Mouse (Mus musculus) T-helper 17 cell (primary cell): ENCODE data around the gene Elavl1.

ENCODE experiments used
- in situ Hi-C, 2 experiments: fragments of 300-600 bp; cut with MboI, MseI; formaldehyde crosslinking; loops; 1 replicate in 1 of 2; 2 replicates in 1 of 2; pipeline ENCODE4 v1.15.1; 2025; ENCODE audit warnings: high pct_unique_total_duplicates in 2 of 2

Elavl1 gene

GRCm38 (mm10) chr8:4324983-4325750 is at the start of gene Elavl1, which contains the start of gene Ccl25:
TSS of gene Elavl1 (minus strand) at chr8:4325413.
TSS of gene Ccl25 (plus strand) at chr8:4325210.
- in situ Hi-C loops: loop anchor here in 1 of 2 experiments (5.0 kb wide), 1 partner anchor 68 kb away; the partner anchor contains the start of gene Ctxn1

GRCm38 (mm10) chr8:4372657-4373056 is 47.4 kb upstream of the Elavl1 start:
- in situ Hi-C loops: loop anchor here (5.0 to 25.0 kb wide), 3 partner anchors 230 to 660 kb away; partner anchors contain the start of genes Cd209g (in 1 of the 2) and Clec4g (in 1 of the 2)

DNA sequence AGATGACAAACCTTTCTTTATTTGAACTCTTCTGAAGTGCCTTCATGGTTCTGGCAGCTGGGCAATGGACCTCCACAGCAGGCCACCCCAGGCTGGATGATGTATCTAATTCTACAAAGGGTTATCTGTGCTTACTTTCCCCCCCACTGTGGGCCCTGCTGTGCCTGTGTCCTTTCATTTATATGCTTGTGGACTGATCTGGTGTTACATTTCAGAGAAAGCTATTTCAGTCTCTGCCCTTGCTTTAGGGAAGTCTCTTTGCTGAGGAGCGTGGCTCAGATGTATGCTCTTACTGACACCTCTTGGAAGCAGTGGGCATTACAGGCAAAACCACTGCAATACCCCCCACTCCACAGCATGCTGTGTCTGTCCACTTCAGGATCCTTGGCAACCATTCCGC is 44.9 kb upstream of the Elavl1 start:
- in situ Hi-C loops: loop anchor here (5.0 to 25.0 kb wide), 3 partner anchors 228 to 658 kb away; partner anchors contain the start of genes Cd209g (in 1 of the 2) and Clec4g (in 1 of the 2)

GRCm38 (mm10) chr8:4368470-4368869 is 43.3 kb upstream of the Elavl1 start:
- in situ Hi-C loops: loop anchor here (5.0 to 25.0 kb wide), 4 partner anchors 106 to 674 kb away; partner anchors contain the start of genes Cd209g (in 1 of the 2), Clec4g (in 1 of the 2) and Fcer2a (in 1 of the 2)

- in situ Hi-C loops: loop anchor here (5.0 to 25.0 kb wide), 4 partner anchors 106 to 673 kb away; partner anchors contain the start of genes Cd209g (in 1 of the 2), Clec4g (in 1 of the 2) and Fcer2a (in 1 of the 2)
These were observed 42.6 kb upstream of the Elavl1 start for GRCm38 (mm10) chr8:4367808-4368207.

DNA sequence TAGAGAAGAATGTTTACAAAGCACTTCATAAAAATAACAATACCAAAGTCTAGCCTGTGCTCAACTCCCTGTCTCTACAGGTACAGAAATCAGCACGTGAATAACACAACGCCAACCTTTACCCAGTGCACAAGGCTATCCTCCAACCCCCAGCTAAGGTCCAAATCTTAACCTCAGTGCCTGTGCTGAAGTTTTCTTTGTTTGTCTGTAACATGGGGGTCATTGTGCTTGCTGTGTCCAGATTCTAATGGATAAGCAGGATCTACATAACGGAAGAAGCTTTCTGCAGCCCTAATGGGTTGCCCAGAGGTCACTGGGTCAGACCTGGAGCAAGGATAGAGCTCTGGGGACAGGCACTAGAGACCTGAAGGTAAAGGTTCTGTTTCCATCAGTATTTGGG is 41.0 kb upstream of the Elavl1 start:
- in situ Hi-C loops: loop anchor here (5.0 to 25.0 kb wide), 4 partner anchors 104 to 671 kb away; partner anchors contain the start of genes Cd209g (in 1 of the 2), Clec4g (in 1 of the 2) and Fcer2a (in 1 of the 2)

- in situ Hi-C loops: loop anchor here (10.0 to 25.0 kb wide), 3 partner anchors 224 to 666 kb away; partner anchors contain the start of genes Cd209g (in 1 of the 2), Clec4g (in 1 of the 2) and Fcer2a (in 1 of the 2)
These were observed 35.7 kb upstream of the Elavl1 start for GRCm38 (mm10) chr8:4360922-4361321.

DNA sequence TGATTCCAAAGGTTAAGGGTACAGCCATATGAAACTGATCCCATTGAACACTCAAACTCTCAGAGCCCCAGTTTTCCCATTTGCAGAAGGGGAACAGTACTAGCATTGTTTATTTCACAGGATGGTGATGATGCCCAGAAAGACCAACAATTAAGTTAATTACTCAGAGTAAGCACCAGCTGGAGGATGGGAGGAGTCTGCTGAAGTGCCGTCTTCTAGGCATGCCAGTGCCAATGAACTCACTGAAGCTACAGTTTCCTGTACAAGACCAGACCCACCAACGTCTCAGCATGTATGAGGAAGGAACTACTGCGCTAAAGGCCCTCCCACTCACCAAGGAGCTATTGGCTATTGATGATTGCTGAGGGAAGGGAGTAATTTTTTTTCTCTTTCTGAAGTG is 34.1 kb upstream of the Elavl1 start:
- in situ Hi-C loops: loop anchor here (25.0 kb wide), 2 partner anchors 222 to 647 kb away; partner anchors contain the start of genes Cd209g (in 1 of the 2) and Clec4g (in 1 of the 2)

DNA sequence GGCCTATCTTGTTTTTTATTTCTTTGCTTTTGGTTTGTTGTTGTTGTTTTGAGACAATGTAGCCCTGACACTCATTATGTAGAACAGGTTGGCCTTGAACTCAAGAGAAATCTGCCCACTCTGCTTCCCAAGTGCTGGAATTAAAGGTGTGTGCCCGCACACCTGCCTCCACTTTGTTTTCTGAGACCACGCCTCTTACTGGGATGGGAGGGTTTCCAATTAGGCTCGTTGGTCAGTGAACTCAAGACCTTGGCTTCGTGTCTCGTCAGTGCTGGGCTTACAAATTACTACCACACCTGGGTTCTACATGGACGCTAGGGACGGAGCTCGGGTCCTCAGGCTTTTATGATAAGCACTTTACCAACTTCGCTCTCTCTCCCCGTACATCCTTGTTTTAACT is 30.2 kb upstream of the Elavl1 start:
- in situ Hi-C loops: loop anchor here (25.0 kb wide), 2 partner anchors 218 to 643 kb away; partner anchors contain the start of genes Cd209g (in 1 of the 2) and Clec4g (in 1 of the 2)

- in situ Hi-C loops: loop anchor here (25.0 kb wide), 2 partner anchors 217 to 642 kb away; partner anchors contain the start of genes Cd209g (in 1 of the 2) and Clec4g (in 1 of the 2)
These were observed 29.3 kb upstream of the Elavl1 start for GRCm38 (mm10) chr8:4354516-4354915.

DNA sequence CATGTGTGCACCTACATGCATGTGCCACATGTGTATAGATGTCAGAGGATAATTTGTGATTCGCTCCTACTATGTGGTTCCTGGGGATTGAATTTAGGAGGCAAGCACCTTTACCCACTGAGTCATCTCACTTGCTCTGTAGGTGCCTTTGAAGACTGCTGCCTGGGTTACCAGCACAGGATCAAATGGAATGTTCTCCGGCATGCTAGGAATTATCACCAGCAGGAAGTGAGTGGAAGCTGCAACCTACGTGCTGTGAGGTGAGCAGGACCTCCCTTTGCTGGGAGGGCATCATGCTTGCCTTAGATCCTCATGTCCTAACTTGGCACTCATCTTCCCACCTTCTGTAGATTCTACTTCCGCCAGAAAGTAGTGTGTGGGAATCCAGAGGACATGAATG is 28.5 kb upstream of the Elavl1 start:
- in situ Hi-C loops: loop anchor here (25.0 kb wide), 2 partner anchors 216 to 641 kb away; partner anchors contain the start of genes Cd209g (in 1 of the 2) and Clec4g (in 1 of the 2)

DNA sequence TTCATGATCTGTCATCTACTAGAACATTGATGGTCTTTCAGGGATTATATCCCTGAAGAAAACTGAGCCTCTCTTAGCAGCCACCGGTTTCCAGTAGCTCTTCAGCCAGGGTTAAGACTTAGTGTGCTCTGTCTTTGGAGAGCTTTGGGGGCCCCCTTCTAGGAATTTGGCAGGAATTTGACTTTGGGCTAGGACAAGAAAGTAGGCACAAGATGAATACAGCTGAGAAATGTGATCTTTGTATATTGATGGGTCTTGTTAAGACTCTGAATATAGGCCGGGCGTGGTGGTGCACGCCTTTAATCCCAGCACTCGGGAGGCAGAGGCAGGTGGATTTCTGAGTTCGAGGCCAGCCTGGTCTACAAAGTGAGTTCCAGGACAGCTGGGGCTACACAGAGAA is 27.3 kb upstream of the Elavl1 start:
- in situ Hi-C loops: loop anchor here (25.0 kb wide), 2 partner anchors 215 to 640 kb away; partner anchors contain the start of genes Cd209g (in 1 of the 2) and Clec4g (in 1 of the 2)

DNA sequence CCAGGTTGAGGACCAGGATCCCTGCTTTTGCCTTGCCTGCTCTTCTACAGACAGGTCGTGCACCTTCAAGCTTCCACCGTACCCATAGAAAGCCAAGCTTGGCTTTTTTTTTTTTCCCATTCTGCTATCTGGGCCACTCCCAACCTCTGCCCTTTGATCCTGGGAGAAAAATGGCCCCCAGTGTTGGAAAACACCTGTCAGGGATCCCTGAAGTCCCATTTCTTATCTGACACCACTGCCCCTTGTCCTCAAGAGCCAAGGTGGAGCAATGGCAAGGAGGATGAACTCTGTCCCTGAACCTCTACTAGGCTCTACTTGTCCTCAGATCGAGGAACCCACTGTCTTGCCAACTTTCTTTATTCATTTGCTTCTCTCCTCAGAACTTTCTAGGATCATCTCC is 25.4 kb upstream of the Elavl1 start:
- in situ Hi-C loops: loop anchor here (25.0 kb wide), 2 partner anchors 213 to 638 kb away; partner anchors contain the start of genes Cd209g (in 1 of the 2) and Clec4g (in 1 of the 2)

- in situ Hi-C loops: no loop called here
These were observed 24.1 kb upstream of the Elavl1 start for GRCm38 (mm10) chr8:4349335-4349734.

- in situ Hi-C loops: no loop called here
These were observed 23.1 kb upstream of the Elavl1 start for GRCm38 (mm10) chr8:4348275-4348674.

DNA sequence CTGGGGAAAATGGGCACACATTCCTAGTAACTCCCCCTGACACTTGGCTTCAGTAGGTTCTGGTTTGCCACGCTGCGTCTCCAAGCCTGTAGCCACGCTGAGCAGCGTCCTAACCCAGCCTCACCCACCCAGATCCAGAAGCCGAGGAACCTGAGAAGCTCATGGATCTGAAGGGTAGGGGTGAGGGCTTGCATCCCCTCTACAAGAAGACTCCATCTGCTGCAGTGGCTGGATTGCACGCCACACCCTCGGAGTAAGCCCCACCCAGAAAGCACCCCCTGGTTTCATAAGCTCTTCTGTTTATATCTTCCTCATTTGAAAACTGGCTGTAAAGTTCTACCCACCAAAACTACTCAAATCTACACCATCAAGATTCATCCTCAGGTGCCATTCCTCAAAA is 22.4 kb upstream of the Elavl1 start:
- in situ Hi-C loops: no loop called here

GRCm38 (mm10) chr8:4340207-4340606 is 15.0 kb upstream of the Elavl1 start:
- in situ Hi-C loops: no loop called here

- in situ Hi-C loops: no loop called here
These were observed 10.5 kb upstream of the Elavl1 start for GRCm38 (mm10) chr8:4335678-4336077.

DNA sequence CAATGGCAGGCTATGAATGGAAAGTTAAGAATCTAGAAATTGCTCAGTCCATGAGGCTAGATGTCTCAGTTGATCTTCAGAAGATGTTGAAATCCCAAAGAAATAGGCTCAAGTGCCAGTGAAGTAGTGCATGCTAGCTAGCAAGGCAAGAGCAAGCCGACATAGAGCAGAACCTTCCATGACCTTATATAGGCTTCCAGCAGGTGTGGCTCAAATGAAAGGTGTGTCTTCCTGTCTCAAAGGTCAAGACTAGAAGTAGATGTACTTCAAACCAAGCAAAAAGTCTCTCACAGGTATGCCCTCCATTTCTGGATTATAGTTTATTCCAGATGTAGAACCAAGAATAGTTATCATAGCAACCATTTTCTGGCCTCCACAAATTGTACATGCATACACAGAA is 8.8 kb upstream of the Elavl1 start:
- in situ Hi-C loops: no loop called here

- in situ Hi-C loops: no loop called here
These were observed 3.8 kb upstream of the Elavl1 start for GRCm38 (mm10) chr8:4329000-4329399.

GRCm38 (mm10) chr8:4325751-4326036 is 481 bp upstream of the Elavl1 start:
- in situ Hi-C loops: no loop called here

- in situ Hi-C loops: loop anchor here in 1 of 2 experiments (5.0 kb wide), 1 partner anchor 67 kb away; the partner anchor contains the start of gene Ctxn1
These were observed 688 bp downstream of the Elavl1 start for GRCm38 (mm10) chr8:4324525-4324924.
